Mouse (Mus musculus) telencephalon, adult 2 months (tissue): ENCODE data around the gene Slc4a1.
A peak's percentile ranks its signal among the peaks of the same experiment; 100 is the strongest.

Source experiments
- DNase-seq: peaks from one replicate; pipeline ENCODE4 v3.0.0-alpha.2; 2011; ENCODE audit warnings: low read depth, low spot score

Gene Slc4a1

DNA sequence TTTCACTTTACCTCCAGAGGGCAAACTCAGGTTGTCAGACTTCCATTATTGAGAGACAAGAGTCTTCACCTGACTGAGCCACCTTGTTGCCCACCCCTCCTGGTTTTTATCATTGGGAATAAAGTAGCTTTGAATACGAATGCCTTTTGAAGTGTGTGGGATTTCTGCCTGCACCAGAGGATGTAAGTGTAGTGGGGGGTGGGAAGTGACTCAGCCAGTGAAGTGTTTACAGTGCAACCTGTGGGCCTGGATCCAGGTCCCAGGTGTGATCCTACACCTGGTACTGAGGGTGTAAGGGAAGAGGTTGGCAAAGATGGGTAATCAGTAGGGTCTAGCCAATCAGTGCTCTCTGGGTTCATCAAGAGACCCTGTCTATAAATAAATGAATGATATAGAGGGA lies 42.5 kb downstream of the Slc4a1 start:
- no peak for DNase-seq

DNA sequence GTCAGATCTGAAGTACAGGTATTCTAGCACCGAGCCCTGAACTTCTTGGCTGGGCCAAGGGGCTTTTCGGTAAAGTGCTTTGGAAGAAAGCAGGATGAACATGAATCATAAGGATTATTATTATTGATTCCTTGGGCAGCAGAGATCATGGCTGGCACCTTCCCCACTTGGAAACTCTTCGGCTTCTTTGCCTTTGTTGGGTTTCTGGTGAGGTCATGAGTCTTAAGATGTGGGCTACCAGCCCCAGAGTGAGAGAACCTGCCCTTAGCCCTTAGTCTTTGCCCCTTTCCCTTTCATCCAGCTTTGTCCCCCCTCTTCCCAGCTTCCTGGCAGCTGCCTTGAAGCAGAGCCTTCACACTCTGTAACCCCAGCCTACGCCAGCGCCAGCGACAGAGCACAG lies 44.1 kb downstream of the Slc4a1 start:
- DNase-seq = no peak

DNA sequence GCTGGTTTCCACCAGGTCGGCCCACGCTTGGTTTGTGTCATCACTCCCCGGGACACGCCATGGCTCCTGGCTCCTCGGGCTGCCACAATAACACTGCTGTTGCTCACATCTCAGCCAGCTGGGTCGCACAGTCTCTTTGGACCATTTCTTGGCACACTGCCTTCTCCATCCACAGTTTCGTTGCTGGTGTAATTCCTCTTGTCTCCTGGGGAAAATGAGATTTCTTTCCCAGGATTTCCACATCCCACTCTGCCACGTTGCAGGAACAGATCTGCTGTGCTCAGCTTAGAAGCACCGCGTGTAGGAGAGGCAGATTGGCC lies 45.4 kb downstream of the Slc4a1 start:
- peak; percentile 86 for DNase-seq

DNA sequence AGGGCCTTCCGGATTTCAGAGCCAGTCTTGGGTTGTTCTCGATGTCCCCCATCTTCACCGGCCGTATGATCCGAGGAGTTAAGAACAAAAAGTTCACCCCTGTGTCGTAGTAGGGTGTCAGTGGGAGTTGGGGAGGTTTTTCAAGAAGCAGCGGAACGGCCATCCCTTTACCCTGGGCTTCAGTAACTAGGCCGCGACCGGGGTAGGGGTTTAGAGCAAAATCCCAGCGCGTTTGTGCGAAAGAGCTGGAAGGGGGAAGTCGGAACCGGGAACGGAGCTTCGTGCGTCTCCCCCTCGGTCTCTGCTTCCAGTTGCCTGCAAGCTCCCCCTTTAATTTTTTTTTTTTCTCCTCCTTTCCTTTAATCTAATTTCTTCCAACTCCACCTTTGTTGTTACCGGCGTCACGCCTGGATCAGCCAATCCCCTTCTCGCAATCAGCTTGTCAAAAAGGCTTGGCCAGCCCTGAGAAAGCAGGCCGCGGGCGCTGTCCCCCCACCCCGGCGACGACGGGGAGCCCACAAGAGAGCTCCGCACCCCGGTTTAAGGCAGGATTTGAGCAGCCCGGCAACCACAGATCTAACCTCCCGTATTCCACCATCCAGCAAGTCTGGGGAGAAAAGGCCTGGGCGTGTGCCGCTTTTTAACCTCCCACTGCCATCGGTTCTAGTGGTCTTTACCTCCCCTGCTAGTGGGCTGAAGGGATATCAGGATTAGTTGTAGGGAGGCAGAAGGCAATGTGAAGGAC lies 45.9 kb downstream of the Slc4a1 start:
- peak; percentile 95 for DNase-seq

DNA sequence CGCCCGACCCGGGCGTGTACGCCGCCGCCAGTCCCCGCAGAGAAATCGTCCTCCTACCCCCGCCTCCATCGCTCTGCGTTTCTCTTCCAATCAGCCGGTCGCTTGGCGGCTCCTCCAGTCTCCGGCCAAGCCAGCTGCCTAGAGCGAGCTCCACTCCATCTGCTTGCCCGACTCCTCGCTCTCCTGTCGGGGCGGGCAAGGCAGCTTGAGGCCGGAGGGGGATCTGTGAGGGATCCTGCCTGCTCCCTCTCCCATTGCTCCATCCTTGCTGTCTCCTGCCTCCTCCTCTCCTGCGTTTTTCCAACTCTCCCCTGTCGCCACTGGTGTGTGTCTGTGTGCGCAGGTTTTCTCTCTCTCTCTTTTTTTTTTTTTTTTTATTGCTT lies 46.6 kb downstream of the Slc4a1 start, which contains the start of gene Ubtf:
Ubtf (minus strand) TSS at position 333 of the 383 bp plus-strand sequence.
- DNase-seq = peak; percentile 78

DNA sequence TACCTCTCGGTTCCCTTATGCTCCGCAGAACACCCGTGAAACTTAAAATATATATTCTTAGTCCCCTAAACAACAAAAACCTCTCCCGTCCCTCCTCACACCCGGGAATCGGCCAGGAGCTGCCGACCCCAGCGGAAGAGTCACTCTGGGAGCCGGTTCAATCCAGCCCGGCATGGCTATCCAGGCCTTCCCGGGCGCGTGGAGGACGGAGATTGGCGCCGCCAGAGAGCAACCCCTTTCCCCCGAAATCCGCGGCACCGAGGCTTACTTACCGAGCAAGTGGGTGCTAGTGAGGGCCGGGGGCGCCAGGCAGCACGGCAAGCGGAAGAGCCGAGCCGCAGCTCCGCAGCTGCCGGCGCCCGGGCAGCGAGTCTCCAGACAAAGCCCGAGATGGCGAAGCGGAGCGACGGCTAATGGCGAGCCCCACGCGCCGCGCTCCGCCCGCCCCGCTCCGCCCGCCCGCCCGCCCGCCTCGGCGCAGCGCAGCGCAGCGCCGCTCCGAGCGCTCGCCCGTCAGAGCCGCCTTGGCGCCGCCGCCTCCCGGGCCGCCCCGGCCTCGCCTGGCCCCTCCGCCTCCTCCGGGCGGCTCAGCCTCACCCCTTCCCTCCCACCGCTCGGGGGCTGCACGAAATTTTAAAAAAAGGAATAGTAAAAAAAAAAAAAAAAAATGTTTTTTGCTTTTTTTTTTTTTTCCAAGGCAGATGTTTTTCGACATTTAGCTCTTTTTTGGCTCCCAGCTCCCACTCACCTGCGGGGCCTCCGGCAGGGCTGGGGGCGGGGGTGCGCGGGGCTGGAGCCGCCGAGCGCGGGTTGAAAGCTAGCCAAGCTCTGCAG lies 47.2 kb downstream of the Slc4a1 start:
- no peak for DNase-seq

DNA sequence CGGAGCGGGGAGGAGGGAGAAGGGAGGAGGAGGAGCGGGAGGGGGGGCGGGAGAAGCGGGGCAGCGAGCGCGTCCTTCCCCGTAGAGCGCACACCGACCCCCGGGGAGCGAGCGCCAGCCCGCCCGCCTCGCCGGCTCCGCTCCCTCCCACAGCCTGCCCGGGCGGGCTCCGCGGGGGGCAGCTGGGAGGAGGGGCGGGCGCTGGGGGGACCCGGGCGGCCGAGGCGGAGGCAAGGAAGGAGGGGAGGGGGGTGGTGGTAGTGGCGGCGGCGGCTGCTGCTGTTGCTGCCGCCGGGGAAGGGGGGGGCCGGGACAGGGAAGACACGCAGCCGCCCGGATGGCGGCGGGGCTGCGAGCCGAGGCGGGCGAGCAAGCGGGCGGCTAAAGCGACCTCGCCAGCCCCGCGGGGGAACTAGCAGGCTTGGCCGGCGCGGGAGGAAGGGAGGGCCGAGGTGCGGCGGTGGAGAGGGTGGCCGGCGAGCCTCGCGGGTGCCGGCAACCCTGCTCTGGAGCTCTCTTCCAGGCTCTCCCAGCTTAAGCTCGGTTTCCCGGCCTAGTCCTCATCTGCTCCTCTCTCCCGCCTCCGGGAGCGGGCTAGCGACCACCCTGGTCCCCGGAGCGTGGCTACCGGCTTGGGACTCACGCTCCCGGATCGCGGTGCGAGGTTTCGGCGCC lies 48.0 kb downstream of the Slc4a1 start:
- DNase-seq = no peak

DNA sequence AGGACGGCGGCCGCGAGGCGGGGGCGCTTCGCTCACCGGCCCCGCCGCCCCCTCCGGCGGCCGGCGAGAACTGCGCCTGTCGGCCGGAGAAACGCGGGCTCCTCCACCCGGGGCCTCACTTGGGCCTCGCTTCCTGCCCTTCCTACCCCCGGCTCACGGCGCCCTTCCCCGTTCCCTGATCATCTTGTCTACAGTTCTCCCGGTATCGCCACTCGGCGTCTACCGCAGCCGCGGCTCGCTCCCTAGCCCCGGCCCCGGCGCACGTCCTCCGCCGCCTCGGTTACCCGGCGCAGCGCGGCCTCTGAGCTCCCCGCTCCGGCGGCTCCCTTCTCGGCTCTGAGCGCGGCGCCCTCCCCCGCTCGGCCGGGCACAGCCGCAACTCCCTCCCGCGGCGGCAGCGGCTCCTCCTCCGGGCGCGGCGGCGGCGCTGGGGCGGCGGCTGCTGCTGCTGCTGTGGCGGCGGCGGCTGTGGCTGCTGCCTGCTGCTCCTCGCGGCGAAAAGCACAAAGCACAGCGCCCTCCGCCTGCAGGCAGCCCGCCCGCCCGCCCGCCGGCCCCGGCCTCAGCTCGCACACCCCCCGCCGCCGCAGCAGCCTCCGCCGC lies 48.6 kb downstream of the Slc4a1 start:
- no peak for DNase-seq

DNA sequence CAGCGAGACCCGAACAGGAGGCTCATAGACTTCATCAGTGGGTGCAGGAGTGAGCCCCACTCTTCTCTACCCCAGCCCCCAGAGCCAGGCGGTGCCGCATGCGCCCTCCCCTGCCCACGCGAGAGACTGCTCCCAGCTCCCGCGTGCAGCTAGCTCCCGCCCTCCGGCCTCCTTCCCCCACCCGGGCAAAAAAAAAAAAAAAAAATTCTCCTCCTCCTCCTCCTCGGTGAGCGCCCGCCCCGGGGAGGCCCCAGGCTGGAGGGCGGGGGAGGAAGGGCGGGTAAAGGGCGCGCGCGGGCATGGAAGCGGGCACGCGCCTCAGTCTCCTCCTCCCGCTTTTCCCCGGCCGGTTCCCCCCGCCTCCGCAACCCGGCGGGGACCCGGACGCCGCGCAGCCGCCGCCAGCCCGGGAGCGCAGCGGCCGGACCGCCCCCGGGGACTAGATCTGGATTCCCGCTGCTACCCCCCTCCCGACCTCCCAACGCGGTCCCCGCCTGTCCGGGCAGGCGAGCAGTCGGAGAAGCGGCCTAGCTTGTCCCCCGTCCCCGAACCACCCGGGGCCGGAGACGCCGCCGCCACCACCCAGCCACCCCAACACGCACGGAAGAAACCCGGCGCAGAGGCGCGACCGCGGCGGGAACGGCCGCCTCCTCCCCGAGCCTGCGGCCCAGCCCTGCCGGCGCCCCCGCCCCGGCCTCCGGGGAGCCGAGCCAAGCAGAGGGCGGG lies 49.3 kb downstream of the Slc4a1 start:
- peak; percentile 78 for DNase-seq

DNA sequence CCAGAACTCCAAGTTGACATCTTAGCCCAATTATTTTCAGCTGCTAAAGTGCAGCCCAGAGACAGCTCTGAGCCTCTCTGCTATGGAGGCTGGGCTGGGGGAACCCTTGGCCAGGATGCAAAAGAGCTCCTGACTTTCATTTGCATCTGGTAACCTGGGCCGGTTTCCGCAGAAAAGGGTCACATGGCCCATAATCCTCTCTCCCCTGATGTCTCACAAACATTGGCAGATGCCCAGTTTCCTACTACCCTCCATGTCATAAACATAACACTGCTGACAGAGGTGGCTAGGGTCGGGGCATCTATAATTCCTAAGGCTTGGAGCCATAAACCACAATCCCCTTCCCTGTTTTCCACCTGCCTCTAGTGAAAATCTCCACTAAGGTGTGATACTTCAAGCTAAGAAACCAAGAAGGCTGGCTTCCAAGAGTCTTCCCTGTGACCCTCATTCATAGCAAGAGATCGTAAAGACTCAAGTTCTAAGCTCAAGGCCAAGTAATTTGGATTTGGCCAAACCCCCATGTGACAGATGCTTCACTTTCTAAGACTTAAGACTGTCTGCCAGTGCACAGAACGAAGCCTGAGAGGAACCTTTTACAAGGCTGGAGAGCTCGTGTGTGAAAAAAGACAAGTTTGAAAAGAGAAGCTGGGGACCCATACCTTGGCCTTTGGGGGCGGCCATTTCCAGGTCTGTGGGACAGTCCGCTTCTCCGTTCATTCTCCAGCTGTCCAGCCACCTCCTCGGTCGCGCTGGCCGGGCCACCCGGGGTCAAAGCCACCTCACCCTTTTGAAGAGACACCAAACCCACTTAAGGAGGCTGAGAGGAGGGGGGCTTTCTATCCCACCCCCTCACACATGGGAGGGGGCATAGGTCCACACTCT lies 50.1 kb downstream of the Slc4a1 start:
- no peak for DNase-seq

DNA sequence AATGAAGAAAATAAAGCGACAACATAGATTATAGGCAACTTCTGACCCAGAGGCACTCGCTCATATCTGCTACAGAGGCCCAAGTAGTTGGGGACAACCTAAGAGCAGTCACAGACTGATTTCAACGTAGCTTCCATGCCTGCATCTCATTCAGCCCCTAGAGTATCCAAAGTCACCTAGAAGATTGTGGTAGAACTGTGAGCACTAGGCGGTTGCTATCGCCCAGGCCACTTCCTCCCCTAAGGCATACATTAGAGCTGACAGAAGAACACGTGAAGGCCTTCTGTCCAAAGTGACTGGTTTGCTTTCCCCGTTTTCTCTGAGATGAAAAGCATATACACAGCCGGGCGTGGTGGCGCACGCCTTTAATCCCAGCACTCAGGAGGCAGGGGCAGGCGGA lies 51.7 kb downstream of the Slc4a1 start:
- DNase-seq = no peak

DNA sequence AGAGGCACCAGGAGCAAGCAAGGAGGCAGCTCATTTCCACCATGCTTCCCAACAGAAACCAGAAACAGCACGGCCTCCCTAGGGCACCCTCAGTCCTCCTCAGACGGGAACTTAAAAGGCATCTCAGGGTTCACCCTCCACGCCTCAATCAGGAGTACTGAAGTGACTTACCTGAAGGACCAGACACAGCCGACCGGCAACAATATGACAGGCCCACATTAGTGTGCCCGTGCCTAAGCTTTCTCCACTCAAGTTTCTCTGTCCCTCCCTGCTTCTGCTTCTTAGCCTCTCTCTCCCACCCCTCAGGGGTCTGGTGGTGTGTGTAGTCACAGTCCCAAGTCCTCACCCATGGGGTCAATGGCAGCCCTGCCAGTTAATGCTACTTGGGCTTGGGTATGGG lies 53.4 kb downstream of the Slc4a1 start:
- DNase-seq = no peak

DNA sequence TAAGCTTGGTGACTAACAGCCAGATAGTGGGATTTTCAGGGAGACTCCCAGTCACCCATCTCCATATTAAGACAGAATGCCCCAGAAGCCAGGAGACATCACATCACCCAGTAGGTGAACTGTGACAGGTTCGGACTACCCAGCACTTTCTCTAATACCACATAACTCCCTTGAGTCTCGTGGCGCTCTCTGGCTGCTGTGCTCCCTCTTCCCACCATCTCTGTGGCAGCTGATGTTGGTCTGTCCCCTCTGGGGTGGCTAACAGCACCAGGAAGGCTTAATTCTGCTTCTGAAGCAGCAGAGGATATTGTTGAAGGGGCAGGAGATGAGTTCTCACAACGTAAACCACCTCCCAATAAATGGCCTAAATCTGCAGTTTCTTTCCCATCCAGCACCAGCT lies 54.0 kb downstream of the Slc4a1 start:
- DNase-seq = no peak

DNA sequence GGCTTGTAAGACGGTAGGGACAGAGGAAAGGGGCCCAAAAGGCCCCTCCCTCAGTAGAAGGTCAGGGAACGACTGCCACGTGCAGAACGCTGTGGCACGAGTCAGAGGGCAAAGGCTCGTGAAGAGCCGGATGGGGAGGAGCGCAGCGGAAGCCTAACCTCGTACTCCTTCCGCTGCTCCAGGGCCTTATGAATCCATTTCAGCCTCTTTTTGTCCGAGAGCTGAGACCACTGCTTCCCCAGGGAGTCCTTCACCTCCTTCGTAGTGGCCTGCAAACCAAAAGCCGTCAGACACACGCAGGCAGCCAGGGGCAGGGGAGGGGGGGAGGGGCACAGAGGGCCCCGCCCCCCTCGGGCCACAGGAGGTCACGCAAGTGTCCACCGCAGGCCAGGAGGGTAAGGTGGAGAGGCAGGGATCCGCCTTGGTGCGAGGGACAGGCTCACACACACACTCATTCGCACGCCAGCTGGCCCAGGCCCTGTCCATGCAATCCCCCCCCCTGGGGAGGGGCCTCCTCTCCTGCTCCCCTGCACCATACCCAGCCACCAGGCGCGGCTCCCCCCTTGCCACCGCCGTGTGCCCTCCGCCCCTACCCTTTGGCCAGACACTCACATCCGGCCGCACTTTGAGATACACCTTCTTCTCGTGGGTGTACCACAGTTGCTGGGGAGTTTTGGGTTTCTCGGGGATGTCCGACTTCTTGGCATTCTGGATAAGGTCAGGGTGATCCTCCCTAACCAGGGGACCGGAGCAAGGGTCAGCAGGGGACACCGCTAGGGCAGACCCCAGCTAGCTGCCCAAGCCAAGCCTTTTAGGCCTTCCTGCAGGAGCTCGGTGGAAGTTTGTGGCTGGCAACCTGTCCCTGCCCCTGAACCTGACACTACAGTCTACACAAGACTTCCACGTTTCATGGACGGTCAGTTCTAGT lies 55.0 kb downstream of the Slc4a1 start:
- no peak for DNase-seq

DNA sequence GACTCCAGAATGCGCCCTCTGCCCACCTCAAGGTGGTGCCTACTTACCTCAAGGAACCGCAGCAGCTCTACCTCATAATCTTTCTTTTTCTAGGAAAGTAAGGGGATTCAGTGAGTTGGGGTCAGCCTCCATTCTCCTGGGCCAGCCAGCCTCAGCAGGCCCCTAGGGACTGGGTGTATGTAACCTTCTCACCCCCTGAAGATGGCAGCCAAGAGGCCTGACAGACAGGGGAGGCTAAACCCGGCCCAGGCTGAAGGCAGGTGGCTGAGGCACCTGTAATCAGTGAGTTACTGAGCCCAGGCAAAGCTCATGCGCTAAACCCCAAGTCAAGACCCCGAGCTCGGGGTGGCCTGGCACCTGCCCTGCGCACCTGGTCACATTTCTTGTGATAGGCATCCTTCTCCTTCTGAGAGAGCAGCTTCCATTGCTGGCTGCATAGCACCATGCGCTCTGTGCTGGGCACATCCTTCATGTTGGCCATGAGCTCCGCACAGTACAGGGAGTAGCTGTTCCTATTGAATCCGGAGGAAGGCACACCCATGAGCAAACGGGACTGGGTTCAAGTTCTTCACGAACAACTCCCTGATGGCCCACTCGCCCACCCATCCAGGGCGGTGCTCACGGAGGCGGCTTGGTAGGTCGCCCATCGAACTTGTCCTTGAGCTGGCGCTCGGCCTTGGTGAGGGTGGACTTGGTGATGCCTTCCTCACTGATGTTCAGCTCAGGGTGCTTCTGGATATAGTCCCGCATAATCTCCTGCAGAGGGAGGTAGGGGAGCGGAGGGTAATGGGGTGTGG lies 56.0 kb downstream of the Slc4a1 start:
- DNase-seq = no peak

DNA sequence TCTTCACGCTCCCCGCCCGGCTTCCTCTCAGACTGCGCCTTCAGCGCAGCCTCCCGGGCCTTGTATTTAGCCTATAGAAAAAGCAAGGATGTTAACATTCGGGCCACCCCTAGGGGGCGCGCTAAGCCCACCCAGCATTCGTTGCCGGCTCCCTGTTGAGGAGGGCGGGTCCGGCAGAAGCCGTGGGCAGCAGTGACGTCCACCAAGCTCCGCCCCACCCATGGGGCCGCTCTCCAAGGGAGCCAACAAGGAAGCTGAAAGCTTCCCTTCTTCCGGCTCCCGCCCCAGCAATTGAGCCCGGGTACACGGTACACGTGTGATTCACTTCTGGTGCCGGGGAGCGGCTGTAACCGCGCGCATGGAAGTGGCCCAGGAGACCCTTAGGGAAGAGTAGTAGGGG lies 57.0 kb downstream of the Slc4a1 start:
- peak; percentile 93 for DNase-seq

DNA sequence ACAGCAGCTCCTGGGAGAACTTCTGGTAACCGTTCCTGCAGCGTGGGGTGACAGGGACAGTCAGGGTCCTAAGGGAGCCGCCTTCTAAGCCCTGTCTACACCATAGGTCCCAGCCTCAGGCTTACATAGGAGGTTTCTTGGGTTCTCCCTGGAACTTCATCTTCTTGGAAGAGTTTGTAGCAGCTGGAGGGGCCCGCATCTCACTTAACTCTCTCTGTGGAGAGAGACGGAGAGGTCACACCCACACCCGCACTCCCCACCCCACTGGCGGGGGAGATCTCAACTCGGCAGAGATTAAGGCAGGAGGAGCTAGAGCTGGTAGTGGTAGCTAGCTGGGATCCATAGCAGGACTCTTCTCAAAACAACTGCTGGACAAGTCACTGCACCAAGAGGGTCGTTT lies 57.9 kb downstream of the Slc4a1 start:
- no peak for DNase-seq

DNA sequence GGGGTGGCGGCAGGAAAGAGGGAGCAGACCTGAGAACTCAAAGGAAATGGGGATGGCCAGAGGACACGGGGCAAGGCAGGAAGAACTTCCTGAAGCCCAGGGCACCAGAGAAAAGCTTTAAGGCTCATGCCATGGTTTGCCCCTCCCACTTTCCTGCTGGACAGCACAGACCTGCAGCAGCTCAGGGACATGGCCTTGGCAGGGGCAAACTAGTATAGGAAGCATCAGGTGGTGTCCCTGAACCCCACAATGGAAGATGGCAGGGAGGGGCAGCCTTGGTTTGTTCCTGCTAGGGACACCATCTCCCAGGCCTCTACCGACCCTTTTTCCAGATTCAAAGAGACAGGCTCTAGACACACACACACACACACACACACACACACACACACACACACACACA lies 60.6 kb downstream of the Slc4a1 start:
- no peak for DNase-seq

DNA sequence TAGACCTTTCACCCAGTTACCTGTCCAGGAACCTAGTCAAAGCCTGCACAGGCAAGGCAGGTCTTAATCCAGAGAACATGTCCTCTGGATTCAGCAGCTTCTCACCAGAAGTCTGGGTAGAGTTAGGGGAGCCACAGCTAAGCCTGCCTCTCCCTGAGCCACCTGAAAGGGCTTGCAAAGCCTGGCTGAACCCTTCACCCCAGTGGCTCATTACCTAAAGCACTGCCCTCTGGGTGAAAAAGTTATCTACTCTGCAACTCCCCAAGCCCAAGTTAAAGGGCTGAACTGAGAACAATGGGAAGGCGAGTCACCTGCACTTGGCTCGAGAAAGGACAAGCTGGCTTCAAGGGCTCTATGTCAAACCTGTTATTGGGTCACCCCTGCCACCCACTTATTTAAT lies 61.9 kb downstream of the Slc4a1 start:
- DNase-seq = no peak
